Mouse (Mus musculus) embryonic facial prominence, embryonic 13.5 days (tissue): Measurements from ENCODE around the gene Dcun1d2. TPM values are rescaled to one million over a fixed set of nuclear protein-coding genes. Genes with fewer than 3 reads are reported as not detected.

Source experiments
- ATAC-seq: fragments of 200-750 bp; cut with Nextera tagmentation; 2 replicates; pipeline ENCODE4 v1.8.0; 2017; ENCODE audit warnings: low read depth; ENCODE audit not compliant: insufficient number of reproducible peaks, insufficient read depth, low FRiP score, low TSS enrichment
- H3K27ac ChIP-seq: fragments of 300-500 bp; sonication (generic); 2 replicates; pipeline ENCODE4 v1.5.1; 2015; ENCODE audit warnings: moderate library complexity, mild to moderate bottlenecking, inconsistent platforms
- H3K27me3 ChIP-seq: fragments of 300-500 bp; sonication (generic); 2 replicates; pipeline ENCODE4 v1.6.1; 2015; ENCODE audit warnings: mild to moderate bottlenecking, inconsistent platforms
- H3K36me3 ChIP-seq: fragments of 300-500 bp; sonication (generic); 2 replicates; pipeline ENCODE4 v1.6.1; 2015; ENCODE audit warnings: mild to moderate bottlenecking, inconsistent platforms
- H3K4me1 ChIP-seq: fragments of 300-500 bp; sonication (generic); 2 replicates; pipeline ENCODE4 v1.6.1; 2015; ENCODE audit warnings: inconsistent platforms
- H3K4me2 ChIP-seq: fragments of 300-500 bp; sonication (generic); 2 replicates; pipeline ENCODE4 v1.6.1; 2015; ENCODE audit warnings: moderate library complexity, mild to moderate bottlenecking, inconsistent platforms
- H3K4me3 ChIP-seq: fragments of 300-500 bp; sonication (generic); 2 replicates; pipeline ENCODE4 v1.5.1; 2015; ENCODE audit warnings: mild to moderate bottlenecking, inconsistent platforms
- H3K9ac ChIP-seq: fragments of 300-500 bp; sonication (generic); 2 replicates; pipeline ENCODE4 v1.6.1; 2015; ENCODE audit warnings: mild to moderate bottlenecking, inconsistent platforms
- H3K9me3 ChIP-seq: fragments of 300-500 bp; sonication (generic); 2 replicates; pipeline ENCODE4 v1.6.1; 2016; ENCODE audit warnings: inconsistent platforms
- WGBS: fragments of 180-500 bp; shearing (Covaris S2); methylation state at CpG from one replicate; pipeline ENCODE4 v1.1.7; 2015; ENCODE audit warnings: mixed read lengths; 5-methylcytosine and 5-hydroxymethylcytosine counted together
- polyA plus RNA-seq: library from polyadenylated mRNA; unstranded; fragments of >200 nt; fragmentation: Nextera tagmentation; extraction: Ambion mirVana; gene quantifications from 2 replicates; pipeline ENCODE4 v1.2.1, GENCODE M21; 2015

Dcun1d2 gene
- polyA plus RNA-seq, 1 experiment from 2014 or later = 33.4 TPM

- no peaks in the 10 kb centered on the region for H3K27me3 ChIP-seq
- H3K4me3 ChIP-seq = no peak overlapping the region
- H3K9me3 ChIP-seq = 0 out of 2 replicates have a peak, but pooled peaks cover 4% of the 10 kb centered on the region
- peaks cover 88% of the 10 kb centered on the region for H3K36me3 ChIP-seq
- ATAC-seq = no peak
- WGBS = 96% methylated on average over 7 of the region's 7 CpGs
- H3K4me1 ChIP-seq = no peaks in the 10 kb centered on the region
- no peak overlapping the region for H3K27ac ChIP-seq
- H3K4me2 ChIP-seq = no peak overlapping the region
- no peak overlapping the region for H3K9ac ChIP-seq
Measured at GRCm38 (mm10) chr8:13301036-13301435, 13.1 kb upstream of the Dcun1d2 start.

GRCm38 (mm10) chr8:13299571-13299970 is 11.6 kb upstream of the Dcun1d2 start:
- H3K27ac ChIP-seq = no peak overlapping the region
- peaks cover 88% of the 10 kb centered on the region for H3K36me3 ChIP-seq
- no peak for ATAC-seq
- H3K4me1 ChIP-seq = no peaks in the 10 kb centered on the region
- no peak overlapping the region for H3K9ac ChIP-seq
- no peak overlapping the region for H3K4me2 ChIP-seq
- H3K27me3 ChIP-seq = no peaks in the 10 kb centered on the region
- H3K4me3 ChIP-seq = no peak overlapping the region
- H3K9me3 ChIP-seq = no peaks in the 10 kb centered on the region
- WGBS = 95% methylated on average over 8 of the region's 8 CpGs

GRCm38 (mm10) chr8:13293677-13294470 is 5.9 kb upstream of the Dcun1d2 start:
- WGBS = 90% methylated on average over 9 of the region's 9 CpGs
- H3K4me1 ChIP-seq = peaks cover 5% of the 10 kb centered on the region
- no peak overlapping the region for H3K4me3 ChIP-seq
- H3K36me3 ChIP-seq = peaks cover 63% of the 10 kb centered on the region
- H3K4me2 ChIP-seq = no peak overlapping the region
- H3K27me3 ChIP-seq = no peaks in the 10 kb centered on the region
- no peak overlapping the region for H3K9ac ChIP-seq
- no peak overlapping the region for H3K27ac ChIP-seq
- ATAC-seq = no peak
- H3K9me3 ChIP-seq = no peaks in the 10 kb centered on the region

GRCm38 (mm10) chr8:13292364-13292763 is 4.4 kb upstream of the Dcun1d2 start:
- Histone ChIP-seq H3K27ac (no peak overlapping the region), H3K36me3 (peaks cover 54% of the 10 kb centered on the region), H3K9ac (no peak overlapping the region), H3K4me2 (no peak overlapping the region), H3K4me3 (no peak overlapping the region), H3K4me1 (peaks cover 7% of the 10 kb centered on the region), H3K27me3 (no peaks in the 10 kb centered on the region), H3K9me3 (no peaks in the 10 kb centered on the region)
- ATAC-seq = no peak
- WGBS = 29% methylated on average over 9 of the region's 9 CpGs

GRCm38 (mm10) chr8:13288646-13289045 is 715 bp upstream of the Dcun1d2 start:
- H3K4me3 ChIP-seq = peak overlapping the region; percentile 89
- no peaks in the 10 kb centered on the region for H3K9me3 ChIP-seq
- ATAC-seq = no peak
- H3K36me3 ChIP-seq = peaks cover 18% of the 10 kb centered on the region
- 1% methylated on average over 6 of the region's 6 CpGs for WGBS
- H3K4me1 ChIP-seq = peaks cover 18% of the 10 kb centered on the region
- H3K27me3 ChIP-seq = no peaks in the 10 kb centered on the region
- no peak overlapping the region for H3K27ac ChIP-seq
- H3K9ac ChIP-seq = peak overlapping the region; percentile 87
- peak overlapping the region; percentile 96 for H3K4me2 ChIP-seq

GRCm38 (mm10) chr8:13287304-13287691 is 633 bp downstream of the Dcun1d2 start:
- peak; percentile 44 for ATAC-seq
- H3K27me3 ChIP-seq = no peaks in the 10 kb centered on the region
- no peaks in the 10 kb centered on the region for H3K9me3 ChIP-seq
- H3K4me3 ChIP-seq = peak overlapping the region; percentile 89
- H3K4me2 ChIP-seq = peak overlapping the region; percentile 96
- H3K27ac ChIP-seq = peak overlapping the region; percentile 81
- peak overlapping the region; percentile 87 for H3K9ac ChIP-seq
- H3K36me3 ChIP-seq = peaks cover 8% of the 10 kb centered on the region
- under 1% methylated on average over 33 of the region's 34 CpGs for WGBS
- H3K4me1 ChIP-seq = peaks cover 18% of the 10 kb centered on the region

GRCm38 (mm10) chr8:13283200-13283599 is 4.7 kb downstream of the Dcun1d2 start:
- no peaks in the 10 kb centered on the region for H3K9me3 ChIP-seq
- H3K27me3 ChIP-seq = no peaks in the 10 kb centered on the region
- H3K4me1 ChIP-seq = peaks cover 10% of the 10 kb centered on the region
- no peak overlapping the region for H3K9ac ChIP-seq
- no peak overlapping the region for H3K27ac ChIP-seq
- no peak for ATAC-seq
- no peak overlapping the region for H3K4me2 ChIP-seq
- H3K4me3 ChIP-seq = no peak overlapping the region
- H3K36me3 ChIP-seq = peaks cover 12% of the 10 kb centered on the region
- WGBS = 85% methylated on average over 1 of the region's 1 CpGs

- H3K9ac ChIP-seq = no peak overlapping the region
- 84% methylated on average over 5 of the region's 5 CpGs for WGBS
- no peaks in the 10 kb centered on the region for H3K9me3 ChIP-seq
- peaks cover 30% of the 10 kb centered on the region for H3K36me3 ChIP-seq
- H3K4me2 ChIP-seq = no peak overlapping the region
- H3K27ac ChIP-seq = no peak overlapping the region
- no peaks in the 10 kb centered on the region for H3K27me3 ChIP-seq
- no peaks in the 10 kb centered on the region for H3K4me1 ChIP-seq
- no peak for ATAC-seq
- no peak overlapping the region for H3K4me3 ChIP-seq
Measured at GRCm38 (mm10) chr8:13276941-13277447, 10.9 kb downstream of the Dcun1d2 start.

- no peaks in the 10 kb centered on the region for H3K4me1 ChIP-seq
- no peak overlapping the region for H3K4me3 ChIP-seq
- WGBS = 86% methylated on average over 5 of the region's 5 CpGs
- H3K27ac ChIP-seq = no peak overlapping the region
- no peaks in the 10 kb centered on the region for H3K9me3 ChIP-seq
- no peaks in the 10 kb centered on the region for H3K27me3 ChIP-seq
- H3K4me2 ChIP-seq = no peak overlapping the region
- peaks cover 49% of the 10 kb centered on the region for H3K36me3 ChIP-seq
- no peak overlapping the region for H3K9ac ChIP-seq
- ATAC-seq = no peak
Measured at GRCm38 (mm10) chr8:13272834-13273233, 15.1 kb downstream of the Dcun1d2 start.

- ATAC-seq = no peak
- H3K4me3 ChIP-seq = no peak overlapping the region
- 60% methylated on average over 2 of the region's 2 CpGs for WGBS
- no peak overlapping the region for H3K9ac ChIP-seq
- no peaks in the 10 kb centered on the region for H3K27me3 ChIP-seq
- no peak overlapping the region for H3K27ac ChIP-seq
- peaks cover 53% of the 10 kb centered on the region for H3K36me3 ChIP-seq
- no peaks in the 10 kb centered on the region for H3K4me1 ChIP-seq
- H3K4me2 ChIP-seq = no peak overlapping the region
- H3K9me3 ChIP-seq = no peaks in the 10 kb centered on the region
Measured at GRCm38 (mm10) chr8:13267566-13267965, 20.4 kb downstream of the Dcun1d2 start.

GRCm38 (mm10) chr8:13263376-13263775 is 24.6 kb downstream of the Dcun1d2 start:
- 43% methylated on average over 3 of the region's 3 CpGs for WGBS
- H3K9me3 ChIP-seq = no peaks in the 10 kb centered on the region
- no peak overlapping the region for H3K9ac ChIP-seq
- no peaks in the 10 kb centered on the region for H3K4me1 ChIP-seq
- H3K27me3 ChIP-seq = no peaks in the 10 kb centered on the region
- H3K27ac ChIP-seq = no peak overlapping the region
- no peak for ATAC-seq
- H3K4me2 ChIP-seq = no peak overlapping the region
- H3K36me3 ChIP-seq = peaks cover 41% of the 10 kb centered on the region
- no peak overlapping the region for H3K4me3 ChIP-seq

GRCm38 (mm10) chr8:13254019-13254418 is 33.9 kb downstream of the Dcun1d2 start, which contains the start of gene Adprhl1:
TSS of gene Adprhl1 (minus strand) at chr8:13254162.
- no peak within 1 kb of the TSS for H3K9ac ChIP-seq
- no peak within 1 kb of the TSS for H3K4me2 ChIP-seq
- peaks cover 7% of the 10 kb centered on the region for H3K4me1 ChIP-seq
- WGBS = 39% methylated on average over 8 of the region's 8 CpGs
- peaks cover 31% of the 10 kb centered on the region for H3K36me3 ChIP-seq
- no peak for ATAC-seq
- no peak within 1 kb of the TSS for H3K27ac ChIP-seq
- no peaks in the 10 kb centered on the region for H3K27me3 ChIP-seq
- H3K4me3 ChIP-seq = no peak within 1 kb of the TSS
- H3K9me3 ChIP-seq = no peaks in the 10 kb centered on the region
